In genomic region chr2:163087728-163088127, GRCm38 (mm10) we compare ENCODE assay signal across 23 mouse cellular contexts. TPM values are rescaled to one million over a fixed set of nuclear protein-coding genes. Genes with fewer than 3 reads are reported as not detected.
"Had no signal": no experiment of that assay in that cellular context is flagged by ENCODE, and none has a peak within 500 bp of the region (broad histone marks: within the 10 kb centered on the region; RNA-seq: fewer than 3 reads in every experiment).

TSS of gene Gtsf1l (minus strand) at chr2:163087855.

- H3K27me3 ChIP-seq: lung, embryonic 15.5 days; midbrain, embryonic 12.5 days; neural tube, embryonic 12.5 days; stomach, embryonic 15.5 days had no signal

- H3K27ac ChIP-seq: lung, embryonic 15.5 days; macrophage; midbrain, embryonic 12.5 days; neural tube, embryonic 12.5 days; stomach, embryonic 15.5 days; stomach, postnatal 0 days had no signal

- H3K36me3 ChIP-seq: lung, embryonic 15.5 days; stomach, embryonic 15.5 days had no signal

- H3K9me3 ChIP-seq: lung, embryonic 15.5 days; megakaryocyte, embryonic 14.5 days; midbrain, embryonic 12.5 days; neural tube, embryonic 12.5 days; stomach, embryonic 15.5 days had no signal

- H3K4me3 ChIP-seq: lung, embryonic 15.5 days; megakaryocyte, embryonic 14.5 days; midbrain, embryonic 12.5 days; neural tube, embryonic 12.5 days; stomach, embryonic 15.5 days had no signal

- H3K4me1 ChIP-seq: lung, embryonic 15.5 days; midbrain, embryonic 12.5 days; neural tube, embryonic 12.5 days; stomach, embryonic 15.5 days had no signal

- ATAC-seq: liver, postnatal 0 days; lung, postnatal 0 days had no signal

- DNase-seq: liver, postnatal 0 days; lung, adult 2 months; lung, postnatal 14 days; lung, postnatal 36 days; midbrain, embryonic 14.5 days; right cerebral cortex, postnatal 14 days; thymus, adult 2 months; thymus, postnatal 25 days; thymus, postnatal 4 days had no signal

- H3K9ac ChIP-seq: liver, postnatal 0 days; lung, embryonic 15.5 days; midbrain, embryonic 12.5 days; neural tube, embryonic 12.5 days; stomach, embryonic 15.5 days had no signal

RNA-seq across cellular contexts. Expression of gene Gtsf1l, which starts in this region (rescaled TPM):
- total RNA-seq: midbrain, postnatal 0 days; monocyte, adult 5-6 weeks; neutrophil, adult 5-6 weeks had no signal
- polyA plus RNA-seq: liver, postnatal 0 days; lung, adult 2 months; lung, embryonic 15.5 days; macrophage; midbrain, embryonic 12.5 days; midbrain, embryonic 14.5 days; midbrain, postnatal 0 days; neural tube, embryonic 12.5 days; neural tube, embryonic 14.5 days; spleen, adult 2 months; stomach, embryonic 15.5 days; thymus, adult 2 months; urinary bladder, adult 2 months had no signal
